Mouse (Mus musculus) bone marrow, adult 2 months (tissue): ENCODE measurements at regions not wholly inside any gene's neighbourhood (a gene's known extent, or its start where the extent isn't known, plus 50 kb on each side); places are given as distances from the start of the nearest gene placed in this dataset.

Experiments
- CTCF ChIP-seq: fragments of 200-500 bp; IDR thresholded peaks from 2 replicates; pipeline ENCODE4 v1.5.1; 2011; ENCODE audit warnings: low read length, control low read depth; ENCODE audit not compliant: control insufficient read depth, insufficient read depth
- POLR2A ChIP-seq: fragments of 200-500 bp; IDR thresholded peaks from 2 replicates; pipeline ENCODE4 v1.6.1; 2011; ENCODE audit warnings: low read depth, mild to moderate bottlenecking, control low read depth, low read length, borderline replicate concordance; ENCODE audit not compliant: control insufficient read depth

GRCm38 (mm10) chr10:99388986-99389385 is 126.0 kb downstream of the Dusp6 start:
- TF ChIP-seq CTCF (no peak), POLR2A (no peak)
